In genomic region chr5:108751258-108751657, GRCm38 (mm10) we compare ENCODE assay signal across 11 mouse cellular contexts. TPM values are rescaled to one million over a fixed set of nuclear protein-coding genes. Genes with fewer than 3 reads are reported as not detected.
"Had no signal": no experiment of that assay in that cellular context is flagged by ENCODE, and none has a peak within 500 bp of the region (broad histone marks: within the 10 kb centered on the region; RNA-seq: fewer than 3 reads in every experiment).

No protein-coding gene starts in this region.

RNA-seq across cellular contexts. Expression of gene Rnf212, which starts 23.5 kb away (rescaled TPM):
- polyA plus RNA-seq: neural tube, embryonic 14.5 days; neural tube, embryonic 15.5 days; stomach, embryonic 14.5 days; thymus, postnatal 0 days had no signal

RNA-seq across cellular contexts. Expression of gene Tmed11, which starts 43.9 kb away (rescaled TPM):
- polyA plus RNA-seq: neural tube, embryonic 14.5 days; neural tube, embryonic 15.5 days; small intestine, adult 2 months; stomach, embryonic 14.5 days; testis, adult 2 months; thymus, adult 2 months; thymus, postnatal 0 days; urinary bladder, adult 2 months had no signal

RNA-seq across cellular contexts. Expression of gene Vmn2r8, which starts 57.4 kb away (rescaled TPM):
- polyA plus RNA-seq: neural tube, embryonic 14.5 days; neural tube, embryonic 15.5 days; small intestine, adult 2 months; spleen, adult 2 months; stomach, embryonic 14.5 days; stomach, embryonic 16.5 days; stomach, postnatal 0 days; thymus, adult 2 months; thymus, postnatal 0 days; urinary bladder, adult 2 months had no signal
